Mouse (Mus musculus): Measurements from ENCODE around the gene Cbr2.
A peak's percentile ranks its signal among the peaks of the same experiment; 100 is the strongest.
"Not testable (repeated sequence)": the region's sequence is repeated elsewhere in the genome, so short reads cannot be mapped to it uniquely, and the experiment has no call there.

Gene Cbr2

GRCm38 (mm10) chr11:120751606-120752005 lies 19.7 kb upstream of the Cbr2 start:
- Histone ChIP-seq H3K27me3 (ENCODE audit: control insufficient read depth, insufficient read depth, low read length, poor library complexity, severe bottlenecking) (no peaks in the 10 kb centered on the region), H3K36me3 (ENCODE audit: control insufficient read depth, insufficient read depth, low read length, poor library complexity, severe bottlenecking) (no peaks in the 10 kb centered on the region)
- no peak for DNase-seq (ENCODE audit: low read depth, low spot score)

GRCm38 (mm10) chr11:120749430-120749829 lies 17.5 kb upstream of the Cbr2 start:
- H3K36me3 ChIP-seq (ENCODE audit: control insufficient read depth, insufficient read depth, low read length, poor library complexity, severe bottlenecking): no peaks in the 10 kb centered on the region
- H3K27me3 ChIP-seq (ENCODE audit: control insufficient read depth, insufficient read depth, low read length, poor library complexity, severe bottlenecking): no peaks in the 10 kb centered on the region
- peak; percentile 76 for DNase-seq (ENCODE audit: low read depth, low spot score)

GRCm38 (mm10) chr11:120747974-120748373 lies 16.1 kb upstream of the Cbr2 start:
- DNase-seq (ENCODE audit: low read depth, low spot score): no peak
- Histone ChIP-seq H3K27me3 (ENCODE audit: control insufficient read depth, insufficient read depth, low read length, poor library complexity, severe bottlenecking) (no peaks in the 10 kb centered on the region), H3K36me3 (ENCODE audit: control insufficient read depth, insufficient read depth, low read length, poor library complexity, severe bottlenecking) (no peaks in the 10 kb centered on the region)

- DNase-seq (ENCODE audit: low read depth, low spot score): no peak
- H3K36me3 ChIP-seq (ENCODE audit: control insufficient read depth, insufficient read depth, low read length, poor library complexity, severe bottlenecking): no peaks in the 10 kb centered on the region
- no peaks in the 10 kb centered on the region for H3K27me3 ChIP-seq (ENCODE audit: control insufficient read depth, insufficient read depth, low read length, poor library complexity, severe bottlenecking)
Measured at GRCm38 (mm10) chr11:120744121-120744701, 12.3 kb upstream of the Cbr2 start.

GRCm38 (mm10) chr11:120740981-120741380 lies 9.1 kb upstream of the Cbr2 start:
- no peaks in the 10 kb centered on the region for H3K27me3 ChIP-seq (ENCODE audit: control insufficient read depth, insufficient read depth, low read length, poor library complexity, severe bottlenecking)
- H3K36me3 ChIP-seq (ENCODE audit: control insufficient read depth, insufficient read depth, low read length, poor library complexity, severe bottlenecking): no peaks in the 10 kb centered on the region
- DNase-seq (ENCODE audit: low read depth, low spot score): no peak

- DNase-seq (ENCODE audit: low read depth, low spot score): no peak
- no peaks in the 10 kb centered on the region for H3K36me3 ChIP-seq (ENCODE audit: control insufficient read depth, insufficient read depth, low read length, poor library complexity, severe bottlenecking)
- no peaks in the 10 kb centered on the region for H3K27me3 ChIP-seq (ENCODE audit: control insufficient read depth, insufficient read depth, low read length, poor library complexity, severe bottlenecking)
Measured at GRCm38 (mm10) chr11:120736424-120736823, 4.5 kb upstream of the Cbr2 start.

GRCm38 (mm10) chr11:120733521-120733920 lies 1.6 kb upstream of the Cbr2 start:
- Histone ChIP-seq H3K36me3 (ENCODE audit: control insufficient read depth, insufficient read depth, low read length, poor library complexity, severe bottlenecking) (no peaks in the 10 kb centered on the region), H3K27me3 (ENCODE audit: control insufficient read depth, insufficient read depth, low read length, poor library complexity, severe bottlenecking) (no peaks in the 10 kb centered on the region)
- no peak for DNase-seq (ENCODE audit: low read depth, low spot score)

GRCm38 (mm10) chr11:120731395-120731794 lies 519 bp downstream of the Cbr2 start:
- Histone ChIP-seq H3K27me3 (ENCODE audit: control insufficient read depth, insufficient read depth, low read length, poor library complexity, severe bottlenecking) (no peaks in the 10 kb centered on the region), H3K36me3 (ENCODE audit: control insufficient read depth, insufficient read depth, low read length, poor library complexity, severe bottlenecking) (no peaks in the 10 kb centered on the region)
- DNase-seq (ENCODE audit: low read depth, low spot score): no peak

GRCm38 (mm10) chr11:120730331-120730870 lies 1.5 kb downstream of the Cbr2 start:
- no peaks in the 10 kb centered on the region for H3K36me3 ChIP-seq (ENCODE audit: control insufficient read depth, insufficient read depth, low read length, poor library complexity, severe bottlenecking)
- no peak for DNase-seq (ENCODE audit: low read depth, low spot score)

GRCm38 (mm10) chr11:120729432-120730050 lies 2.4 kb downstream of the Cbr2 start:
- H3K36me3 ChIP-seq (ENCODE audit: control insufficient read depth, insufficient read depth, low read length, poor library complexity, severe bottlenecking); H3K27me3 ChIP-seq (ENCODE audit: control insufficient read depth, insufficient read depth, low read length, poor library complexity, severe bottlenecking): not testable (repeated sequence)
- DNase-seq (ENCODE audit: low read depth, low spot score): peak; percentile 67

More at GRCm38 (mm10) chr11:120730331-120730870, 1.5 kb downstream of the Cbr2 start:
- no peaks in the 10 kb centered on the region for H3K27me3 ChIP-seq (ENCODE audit: control insufficient read depth, insufficient read depth, low read length, poor library complexity, severe bottlenecking)

GRCm38 (mm10) chr11:120728530-120729240 lies 3.2 kb downstream of the Cbr2 start:
- DNase-seq (ENCODE audit: low read depth, low spot score): no peak
- H3K27me3 ChIP-seq (ENCODE audit: control insufficient read depth, insufficient read depth, low read length, poor library complexity, severe bottlenecking): no peaks in the 10 kb centered on the region
- H3K36me3 ChIP-seq (ENCODE audit: control insufficient read depth, insufficient read depth, low read length, poor library complexity, severe bottlenecking): no peaks in the 10 kb centered on the region

GRCm38 (mm10) chr11:120727564-120727963 lies 4.3 kb downstream of the Cbr2 start:
- Histone ChIP-seq H3K27me3 (ENCODE audit: control insufficient read depth, insufficient read depth, low read length, poor library complexity, severe bottlenecking) (no peaks in the 10 kb centered on the region), H3K36me3 (ENCODE audit: control insufficient read depth, insufficient read depth, low read length, poor library complexity, severe bottlenecking) (no peaks in the 10 kb centered on the region)
- DNase-seq (ENCODE audit: low read depth, low spot score): no peak

- DNase-seq (ENCODE audit: low read depth, low spot score): peak; percentile 88
- Histone ChIP-seq H3K27me3 (ENCODE audit: control insufficient read depth, insufficient read depth, low read length, poor library complexity, severe bottlenecking) (no peaks in the 10 kb centered on the region), H3K36me3 (ENCODE audit: control insufficient read depth, insufficient read depth, low read length, poor library complexity, severe bottlenecking) (no peaks in the 10 kb centered on the region)
Measured at GRCm38 (mm10) chr11:120727169-120727527, 4.8 kb downstream of the Cbr2 start, which contains the start of gene Dcxr. Gene Dcxr, minus strand, starts transcription at chr11:120727281.

GRCm38 (mm10) chr11:120726243-120727168 lies 5.4 kb downstream of the Cbr2 start:
- no peaks in the 10 kb centered on the region for H3K36me3 ChIP-seq (ENCODE audit: control insufficient read depth, insufficient read depth, low read length, poor library complexity, severe bottlenecking)

More at GRCm38 (mm10) chr11:120726243-120727168, 5.4 kb downstream of the Cbr2 start:
- no peaks in the 10 kb centered on the region for H3K27me3 ChIP-seq (ENCODE audit: control insufficient read depth, insufficient read depth, low read length, poor library complexity, severe bottlenecking)
- no peak for DNase-seq (ENCODE audit: low read depth, low spot score)
